Mouse (Mus musculus) left cerebral cortex, adult 2 months (tissue): ENCODE data around the gene Bmpr2. TPM values are rescaled to one million over a fixed set of nuclear protein-coding genes. Genes with fewer than 3 reads are reported as not detected.

ENCODE experiments used
- DNase-seq, 2 experiments: peaks; one replicate each; pipeline ENCODE4 v3.0.0; 2021 to 2022; ENCODE audit warnings: low spot score in 2 of 2, mixed read lengths in 1 of 2; ENCODE audit errors: extremely low spot score in 1 of 2
- H3K27ac ChIP-seq: fragments of 200-600 bp; 2 replicates; pipeline ENCODE4 v1.8.1; 2022
- H3K4me3 ChIP-seq: fragments of 200-600 bp; 2 replicates; pipeline ENCODE4 v1.8.1; 2022
- CTCF ChIP-seq: fragments of 200-600 bp; IDR thresholded peaks from 2 replicates; pipeline ENCODE4 v1.8.1; 2022; ENCODE audit warnings: antibody characterized with exemption, mild to moderate bottlenecking, moderate library complexity
- intact Hi-C: fragments of 180-260 bp; cut with DNase I; formaldehyde crosslinking; loops from one replicate; pipeline ENCODE4 v1.15.1; 2025
- total RNA-seq, 2 experiments: library from RNA; stranded (reverse); gene quantifications; 2 replicates each; pipeline ENCODE4 v1.2.3; 2021

Bmpr2 gene
- total RNA-seq, 2 experiments from 2014 or later, result 99.9 to 100 TPM

DNA sequence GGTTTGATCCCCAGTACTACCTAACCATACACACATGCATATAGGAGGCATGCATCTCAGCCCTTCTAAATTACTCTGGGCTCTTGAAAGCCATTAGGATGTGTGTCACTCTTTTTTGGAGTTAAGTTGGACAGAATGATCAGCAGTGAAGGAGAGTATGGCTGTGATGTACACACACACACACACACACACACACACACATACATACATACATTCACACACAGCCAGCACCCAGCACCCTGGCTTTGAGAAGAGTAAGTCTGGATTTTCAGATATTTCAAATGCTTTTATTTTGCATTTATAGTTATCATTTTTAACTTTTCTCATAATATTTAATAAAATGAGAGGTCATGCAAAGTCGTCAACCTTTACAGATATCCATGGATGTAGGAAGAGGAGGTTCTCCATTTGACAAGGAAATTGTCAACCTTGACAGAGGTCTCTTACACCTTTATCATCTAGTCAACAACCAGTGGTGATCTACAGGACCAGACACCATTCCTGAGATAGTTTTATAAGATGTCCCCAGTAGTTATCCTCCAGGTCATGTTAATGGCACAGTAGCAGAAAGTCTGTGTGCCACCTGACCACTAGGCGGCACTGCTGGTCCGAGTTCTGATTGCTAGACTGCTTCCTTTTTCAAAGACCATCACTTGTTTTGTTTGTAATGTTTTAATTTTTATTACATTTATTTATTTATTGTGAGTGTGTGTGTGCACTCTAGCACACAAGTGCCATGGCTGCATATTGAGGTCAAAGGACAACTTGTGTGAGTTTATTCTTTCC, 120.3 kb downstream of the Bmpr2 start:
- intact Hi-C loops, result loop anchor here (2.0 to 10.0 kb wide), 3 partner anchors 84 to 211 kb away; partner anchors contain the start of genes Carf and Wdr12
- peak; percentile 95 for TF ChIP-seq CTCF
- peak; percentile 65 to 76 for DNase-seq
- Histone ChIP-seq H3K4me3 (no peak overlapping the region), H3K27ac (no peak overlapping the region)

DNA sequence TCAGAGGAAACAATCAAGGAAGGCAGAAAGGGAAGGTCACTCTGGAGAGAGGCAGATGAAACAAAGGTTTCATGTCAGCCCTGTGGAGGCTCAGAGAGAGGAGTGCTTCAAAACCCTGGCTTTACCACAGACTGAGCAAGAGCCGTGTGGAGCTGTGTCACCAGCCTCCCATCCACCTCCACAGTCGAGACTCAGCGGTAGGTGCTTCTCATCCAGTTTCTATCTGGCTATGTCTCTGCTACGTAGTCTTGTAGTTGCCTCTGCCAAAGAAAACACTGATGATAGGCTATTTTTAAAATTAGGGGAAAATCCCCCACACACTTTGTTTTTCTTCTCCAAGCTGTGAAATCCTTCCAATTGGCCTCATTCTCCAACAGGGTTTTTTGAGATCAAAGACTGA, 123.7 kb downstream of the Bmpr2 start:
- Histone ChIP-seq H3K27ac (no peak overlapping the region), H3K4me3 (no peak overlapping the region)
- no peak for TF ChIP-seq CTCF
- intact Hi-C loops, result loop anchor here (10.0 kb wide), 1 partner anchor 208 kb away; the partner anchor contains the start of genes Carf and Wdr12
- no peak for DNase-seq

DNA sequence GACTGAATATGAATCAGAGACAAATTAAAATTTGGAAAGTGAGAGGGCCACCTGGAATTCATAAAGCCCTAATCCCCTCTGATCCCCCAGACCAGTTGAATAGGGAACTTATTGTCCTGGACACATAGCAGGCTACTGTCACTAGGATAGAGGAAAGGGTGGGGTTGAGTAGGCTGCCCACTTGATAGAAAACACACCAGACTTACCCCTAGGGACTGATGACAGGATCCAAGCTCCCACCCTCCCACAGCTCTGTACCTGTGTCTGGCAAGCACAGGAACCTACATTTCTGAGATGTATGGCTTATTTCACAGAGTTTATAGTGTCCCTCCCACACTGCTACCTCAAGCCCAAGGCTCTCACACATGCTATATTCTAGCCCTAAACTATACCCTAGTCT, 124.8 kb downstream of the Bmpr2 start:
- H3K4me3 ChIP-seq, result no peak overlapping the region
- no peak for DNase-seq
- no peak overlapping the region for H3K27ac ChIP-seq
- intact Hi-C loops, result loop anchor here (10.0 kb wide), 1 partner anchor 207 kb away; the partner anchor contains the start of genes Carf and Wdr12
- no peak for TF ChIP-seq CTCF

DNA sequence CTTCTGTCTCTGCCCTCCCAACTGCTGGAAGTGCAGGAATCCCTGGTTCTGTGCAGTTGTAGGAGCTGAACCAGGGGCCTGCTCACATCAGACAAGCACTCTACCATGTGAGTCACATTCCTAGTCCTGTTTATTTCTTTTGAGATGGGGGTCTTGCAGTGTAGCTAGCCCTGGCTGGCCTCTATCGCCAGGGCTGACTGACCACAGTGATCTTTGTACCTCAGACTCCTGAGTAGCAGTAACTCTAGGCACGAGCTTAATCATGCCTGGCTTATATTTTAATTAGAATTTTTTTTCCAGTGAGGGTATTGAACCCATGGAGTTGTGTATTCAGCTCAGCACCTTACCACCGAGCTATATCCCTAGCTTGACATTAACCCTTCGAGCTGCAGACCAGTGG, 128.0 kb downstream of the Bmpr2 start:
- intact Hi-C loops, result no loop called here
- no peak overlapping the region for H3K4me3 ChIP-seq
- DNase-seq, result no peak
- TF ChIP-seq CTCF, result no peak
- no peak overlapping the region for H3K27ac ChIP-seq

DNA sequence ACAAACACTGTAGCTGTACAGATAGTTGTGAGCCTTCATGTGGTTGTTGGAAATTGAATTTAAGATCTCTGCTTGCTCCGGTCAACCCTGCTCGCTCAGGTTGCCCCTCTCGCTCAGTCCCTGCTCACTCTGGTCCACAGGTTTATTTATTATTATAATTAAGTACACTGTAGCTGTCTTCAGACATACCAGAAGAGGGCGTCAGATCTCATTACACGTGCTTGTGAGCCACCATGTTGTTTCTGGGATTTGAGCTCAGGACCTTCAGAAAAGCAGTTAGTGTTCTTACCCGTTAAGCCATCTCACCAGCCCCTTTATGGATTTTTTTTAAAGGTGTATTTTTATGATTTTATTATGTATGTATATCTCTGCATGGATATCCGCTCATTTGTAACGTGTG, 129.6 kb downstream of the Bmpr2 start:
- no peak for DNase-seq
- no peak; the same call in 1 of the 2 replicates for TF ChIP-seq CTCF
- intact Hi-C loops, result no loop called here
- H3K27ac ChIP-seq, result no peak overlapping the region
- no peak overlapping the region for H3K4me3 ChIP-seq

DNA sequence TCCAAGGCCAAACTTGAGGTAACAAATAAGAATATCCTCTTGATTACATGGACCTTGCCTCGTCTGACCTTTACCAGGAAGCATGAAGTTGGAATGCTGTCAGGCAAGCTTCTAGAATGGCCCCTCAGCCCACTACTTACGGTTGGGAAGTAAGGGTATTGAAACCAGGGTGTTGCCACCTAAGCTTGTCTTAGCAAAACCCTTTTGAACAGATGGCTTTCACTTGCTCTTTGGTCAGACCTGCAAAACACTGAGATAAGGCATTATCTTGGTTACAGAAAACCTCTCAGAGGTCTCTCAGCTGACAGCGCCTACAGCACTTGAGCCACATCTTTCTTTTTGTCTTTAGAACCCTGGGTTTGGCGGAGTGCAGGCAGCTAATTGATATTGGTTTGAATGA, 130.8 kb downstream of the Bmpr2 start:
- H3K4me3 ChIP-seq, result no peak overlapping the region
- TF ChIP-seq CTCF, result no peak
- intact Hi-C loops, result no loop called here
- H3K27ac ChIP-seq, result no peak overlapping the region
- no peak for DNase-seq

DNA sequence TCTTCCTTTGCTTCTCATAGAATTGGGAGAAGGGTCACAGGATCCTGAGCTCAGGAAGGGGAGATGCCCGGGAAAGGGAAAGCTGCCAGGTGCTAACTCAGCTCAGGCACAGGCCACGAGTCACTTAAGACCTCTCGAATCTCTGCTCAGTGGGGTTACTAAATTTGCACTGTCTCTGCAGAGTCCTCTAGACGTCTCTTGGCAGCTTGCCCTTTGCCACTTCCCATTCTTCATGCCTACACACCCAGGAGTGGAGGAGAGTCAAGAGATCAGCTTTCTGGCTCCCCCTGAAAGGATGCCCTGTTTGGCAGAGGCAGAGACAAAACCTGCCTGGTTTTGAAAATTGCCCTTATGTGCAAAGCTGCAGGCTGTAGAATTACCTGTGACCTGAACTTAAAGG, 132.3 kb downstream of the Bmpr2 start:
- peak; percentile 21 to 23 for DNase-seq
- intact Hi-C loops, result no loop called here
- Histone ChIP-seq H3K27ac (no peak overlapping the region), H3K4me3 (no peak overlapping the region)
- TF ChIP-seq CTCF, result no peak

DNA sequence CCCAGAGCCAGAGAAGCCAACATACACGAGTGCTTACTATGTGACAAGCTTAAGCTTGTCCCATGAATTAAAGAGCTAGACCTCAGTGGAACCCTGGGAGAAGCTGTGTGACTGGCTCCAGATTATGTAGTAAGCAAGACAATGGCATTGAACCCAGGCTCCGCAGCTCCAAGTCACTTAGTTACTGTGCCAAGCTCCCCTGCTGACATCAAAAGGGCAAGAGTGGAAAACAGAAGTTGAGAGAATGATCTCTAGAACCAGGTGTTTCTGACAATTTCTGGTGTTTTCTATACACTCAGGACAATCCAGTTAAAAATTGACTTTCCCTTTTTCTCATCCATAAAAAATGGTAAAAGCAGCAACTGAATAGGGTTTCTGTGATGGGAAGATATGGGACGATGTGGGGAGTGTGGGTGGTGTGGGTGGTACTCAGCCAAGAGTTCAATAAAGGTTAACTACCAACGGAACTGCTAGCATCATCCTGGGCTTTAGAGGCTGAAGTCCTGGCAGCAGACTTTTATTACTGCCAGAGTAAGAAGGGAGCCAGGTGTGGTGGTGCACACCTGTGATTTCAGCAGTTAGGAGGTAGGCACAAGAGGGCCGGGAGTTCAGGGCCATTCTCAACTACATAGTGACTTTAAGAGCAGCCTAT, 134.1 kb downstream of the Bmpr2 start:
- H3K27ac ChIP-seq, result no peak overlapping the region
- intact Hi-C loops, result no loop called here
- TF ChIP-seq CTCF, result no peak
- no peak overlapping the region for H3K4me3 ChIP-seq
- DNase-seq, result no peak

DNA sequence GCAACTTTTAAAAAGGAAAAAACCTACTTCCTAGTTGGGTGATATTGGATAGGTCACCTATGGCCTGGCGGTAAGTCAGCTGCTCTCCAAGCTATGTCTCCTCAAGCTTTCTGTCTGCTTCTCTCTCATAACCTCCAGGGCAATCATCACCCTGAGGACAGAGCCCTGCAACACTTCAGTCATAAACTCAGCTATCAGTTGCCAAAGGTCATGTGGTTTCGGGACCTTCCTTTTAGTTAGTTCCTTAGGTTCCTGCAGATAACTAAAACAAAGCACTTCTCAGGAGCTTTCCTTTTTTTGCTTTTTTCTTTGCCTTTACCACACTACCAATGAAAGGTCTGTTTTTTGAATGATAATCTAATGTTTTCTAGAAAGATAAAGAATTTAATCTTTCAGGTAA, 136.5 kb downstream of the Bmpr2 start:
- Histone ChIP-seq H3K27ac (no peak overlapping the region), H3K4me3 (no peak overlapping the region)
- TF ChIP-seq CTCF, result no peak
- DNase-seq, result no peak
- intact Hi-C loops, result no loop called here

DNA sequence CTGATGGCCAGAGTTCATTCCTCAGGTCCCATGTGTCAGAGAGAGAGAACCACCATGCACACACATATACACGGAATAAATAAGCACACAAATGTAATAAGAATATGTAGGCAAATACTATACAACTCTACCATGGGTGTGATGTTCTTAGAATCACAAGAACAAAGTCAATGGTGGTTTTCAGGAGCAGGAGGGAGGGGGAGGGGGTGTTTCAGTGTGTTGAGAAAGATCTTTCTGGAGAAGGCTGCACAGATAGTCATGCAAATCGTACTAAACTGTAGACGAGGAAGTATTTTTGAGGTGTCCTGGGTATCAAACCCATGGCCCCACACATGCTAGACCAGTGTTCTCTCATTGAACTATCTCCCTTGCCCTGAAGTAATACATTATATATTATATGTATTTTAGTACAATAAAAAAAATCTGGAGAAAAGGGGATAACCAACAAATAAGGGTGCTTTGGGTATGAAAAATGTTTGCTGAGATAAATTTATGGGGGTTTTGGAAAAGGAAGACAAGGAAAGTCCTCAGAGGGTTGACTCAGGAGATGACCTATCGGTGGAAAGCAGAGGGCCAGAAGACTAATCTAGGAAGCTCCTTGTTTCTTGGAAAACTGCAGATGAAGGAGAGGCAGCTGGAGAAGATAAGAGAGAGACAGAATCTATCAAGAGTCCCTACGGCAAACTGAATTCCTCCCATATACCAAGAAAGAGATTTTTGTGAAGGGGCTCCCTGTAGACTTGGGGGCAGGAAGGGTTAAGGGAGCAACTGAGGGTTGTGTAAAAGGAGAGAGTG, 138.1 kb downstream of the Bmpr2 start:
- intact Hi-C loops, result no loop called here
- no peak for TF ChIP-seq CTCF
- H3K4me3 ChIP-seq, result no peak overlapping the region
- DNase-seq, result no peak
- H3K27ac ChIP-seq, result no peak overlapping the region

DNA sequence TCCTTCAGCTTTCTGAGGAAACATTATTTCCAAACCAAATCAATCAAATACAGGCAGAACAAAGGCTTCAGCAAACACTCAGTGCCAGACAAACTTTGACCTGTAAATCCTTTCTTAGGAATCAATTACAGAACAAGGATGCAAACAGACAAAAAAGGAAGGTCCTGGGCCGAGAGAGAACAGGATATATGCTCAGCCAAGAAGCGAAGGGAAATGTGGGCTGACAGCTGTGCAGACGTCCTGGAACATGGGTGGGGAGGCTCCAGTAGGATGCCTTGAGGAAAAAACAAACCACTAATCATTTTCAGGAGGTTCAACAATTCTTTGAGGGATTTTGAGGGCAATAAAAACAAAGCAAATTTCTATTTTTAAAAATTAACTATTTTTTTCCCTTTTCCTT, 139.4 kb downstream of the Bmpr2 start:
- H3K27ac ChIP-seq, result no peak overlapping the region
- no peak overlapping the region for H3K4me3 ChIP-seq
- no peak for DNase-seq
- TF ChIP-seq CTCF, result no peak
- intact Hi-C loops, result no loop called here

DNA sequence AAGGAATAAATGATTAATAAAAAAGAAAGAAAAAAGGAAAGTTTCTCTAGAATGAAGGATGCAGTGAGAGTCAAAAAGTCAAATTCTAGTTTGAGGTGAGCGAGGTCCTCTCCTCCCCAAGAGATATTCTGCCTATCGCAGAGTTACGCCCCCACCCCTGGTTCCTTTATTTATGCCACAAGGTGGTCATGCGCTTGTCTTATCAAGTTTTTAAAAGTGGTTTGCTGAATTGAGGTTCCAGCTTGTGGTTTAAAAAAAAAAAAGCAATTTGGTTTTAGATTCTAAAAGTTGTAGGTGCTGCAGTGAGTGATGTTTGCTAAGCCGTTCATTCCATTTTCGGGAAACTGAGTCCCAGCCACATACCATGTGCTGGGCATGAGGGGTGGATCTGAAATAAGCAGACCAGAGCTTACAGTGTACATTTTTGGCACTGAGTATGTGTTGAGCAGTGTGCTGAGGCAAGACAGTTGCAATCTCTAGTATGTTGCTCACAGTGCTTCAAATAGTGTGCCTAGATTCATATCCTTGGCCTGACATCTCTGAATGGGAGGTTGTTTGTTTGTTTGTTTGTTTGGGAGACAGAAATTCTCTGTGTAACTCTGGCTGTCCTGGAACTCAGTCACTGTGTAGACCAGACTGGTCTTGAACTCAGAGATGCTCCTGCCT, 141.6 kb downstream of the Bmpr2 start:
- DNase-seq, result no peak
- intact Hi-C loops, result no loop called here
- H3K4me3 ChIP-seq, result no peak overlapping the region

More for the DNA sequence above, 141.6 kb downstream of the Bmpr2 start:
- TF ChIP-seq CTCF, result no peak
- H3K27ac ChIP-seq, result no peak overlapping the region
